Mouse (Mus musculus): ENCODE results near the gene Hba-a1. TPM values are rescaled to one million over a fixed set of nuclear protein-coding genes. Genes with fewer than 3 reads are reported as not detected.

The Hba-a1 gene
- polyA plus RNA-seq, 1 experiment from 2014 or later, result 2,348 TPM

GRCm38 (mm10) chr11:32253121-32253520 is 30.2 kb upstream of the Hba-a1 start:
- WGBS, result 100% methylated on average over 1 of the region's 1 CpGs
- H3K27me3 ChIP-seq (replicated peaks; ENCODE audit: control insufficient read depth, insufficient read depth, low read length), result no peaks in the 10 kb centered on the region
- no peak overlapping the region for H3K9ac ChIP-seq (ENCODE audit: low read length)
- no peak overlapping the region for H3K4me3 ChIP-seq (ENCODE audit: low read depth, low read length)
- no peak overlapping the region for H3K27ac ChIP-seq (ENCODE audit: low read depth, low read length)
- no peaks in the 10 kb centered on the region for H3K4me1 ChIP-seq (ENCODE audit: control insufficient read depth, insufficient read depth, low read length)
- H3K36me3 ChIP-seq (ENCODE audit: control insufficient read depth, insufficient read depth, low read length), result peaks cover 46% of the 10 kb centered on the region
- no peak for DNase-seq (ENCODE audit: low spot score)
- no peak overlapping the region for H3K4me2 ChIP-seq (ENCODE audit: low read length)
- no peaks in the 10 kb centered on the region for H3K9me3 ChIP-seq (replicated peaks; ENCODE audit: control insufficient read depth, low read length)
- ATAC-seq, result no peak

GRCm38 (mm10) chr11:32256146-32256545 is 27.2 kb upstream of the Hba-a1 start:
- 97% methylated on average over 1 of the region's 1 CpGs for WGBS
- DNase-seq (ENCODE audit: low spot score), result no peak
- no peak overlapping the region for H3K4me3 ChIP-seq (ENCODE audit: low read depth, low read length)
- no peak overlapping the region for H3K9ac ChIP-seq (ENCODE audit: low read length)
- no peak overlapping the region for H3K4me2 ChIP-seq (ENCODE audit: low read length)
- H3K4me1 ChIP-seq (ENCODE audit: control insufficient read depth, insufficient read depth, low read length), result no peaks in the 10 kb centered on the region
- ATAC-seq, result no peak
- no peaks in the 10 kb centered on the region for H3K9me3 ChIP-seq (replicated peaks; ENCODE audit: control insufficient read depth, low read length)
- H3K27ac ChIP-seq (ENCODE audit: low read depth, low read length), result no peak overlapping the region
- H3K36me3 ChIP-seq (ENCODE audit: control insufficient read depth, insufficient read depth, low read length), result peaks cover 41% of the 10 kb centered on the region
- H3K27me3 ChIP-seq (replicated peaks; ENCODE audit: control insufficient read depth, insufficient read depth, low read length), result no peaks in the 10 kb centered on the region

DNA sequence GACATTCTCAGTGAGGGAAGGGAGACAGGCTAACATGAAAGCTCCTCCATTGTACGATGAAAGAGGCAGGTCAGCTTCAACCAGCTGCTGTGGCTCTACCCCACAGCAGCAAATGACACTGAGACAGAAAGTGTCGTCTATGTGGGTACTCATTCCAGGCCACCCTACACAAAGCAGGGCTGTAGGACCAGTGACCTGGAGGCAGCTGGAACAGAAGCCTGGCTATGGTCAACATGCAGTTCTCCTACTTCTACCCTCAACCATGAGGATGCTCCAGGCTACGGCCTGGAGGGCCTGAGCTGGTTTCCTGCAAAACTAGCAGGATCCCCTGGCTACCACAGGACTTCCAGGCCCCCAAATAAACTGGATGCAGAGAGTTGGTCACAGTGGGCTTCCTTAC is 26.7 kb upstream of the Hba-a1 start:
- H3K27ac ChIP-seq (ENCODE audit: low read depth, low read length), result no peak overlapping the region
- DNase-seq (ENCODE audit: low spot score) (no peak), ATAC-seq (no peak)
- H3K4me1 ChIP-seq (ENCODE audit: control insufficient read depth, insufficient read depth, low read length), result no peaks in the 10 kb centered on the region
- no peaks in the 10 kb centered on the region for H3K9me3 ChIP-seq (replicated peaks; ENCODE audit: control insufficient read depth, low read length)
- no peak overlapping the region for H3K9ac ChIP-seq (ENCODE audit: low read length)
- no peak overlapping the region for H3K4me2 ChIP-seq (ENCODE audit: low read length)
- WGBS, result 92% methylated on average over 3 of the region's 3 CpGs
- H3K4me3 ChIP-seq (ENCODE audit: low read depth, low read length), result no peak overlapping the region
- no peaks in the 10 kb centered on the region for H3K27me3 ChIP-seq (replicated peaks; ENCODE audit: control insufficient read depth, insufficient read depth, low read length)
- H3K36me3 ChIP-seq (ENCODE audit: control insufficient read depth, insufficient read depth, low read length), result peaks cover 40% of the 10 kb centered on the region

- 91% methylated on average over 10 of the region's 10 CpGs for WGBS
Observed at GRCm38 (mm10) chr11:32262674-32263415, 20.5 kb upstream of the Hba-a1 start.

GRCm38 (mm10) chr11:32265117-32265738 is 18.1 kb upstream of the Hba-a1 start:
- peaks cover 8% of the 10 kb centered on the region; the same call in 1 of the 2 replicates for H3K36me3 ChIP-seq (ENCODE audit: control insufficient read depth, insufficient read depth, low read length)
- no peaks in the 10 kb centered on the region for H3K27me3 ChIP-seq (replicated peaks; ENCODE audit: control insufficient read depth, insufficient read depth, low read length)
- no peak overlapping the region for H3K27ac ChIP-seq (ENCODE audit: low read depth, low read length)
- H3K9ac ChIP-seq (ENCODE audit: low read length), result no peak overlapping the region
- H3K4me3 ChIP-seq (ENCODE audit: low read depth, low read length), result no peak overlapping the region
- DNase-seq (ENCODE audit: low spot score) (no peak), ATAC-seq (no peak)
- no peaks in the 10 kb centered on the region for H3K9me3 ChIP-seq (replicated peaks; ENCODE audit: control insufficient read depth, low read length)
- H3K4me1 ChIP-seq (ENCODE audit: control insufficient read depth, insufficient read depth, low read length), result peaks cover 5% of the 10 kb centered on the region; the same call in 1 of the 2 replicates
- 96% methylated on average over 3 of the region's 3 CpGs for WGBS
- H3K4me2 ChIP-seq (ENCODE audit: low read length), result no peak overlapping the region

More at GRCm38 (mm10) chr11:32262674-32263415, 20.5 kb upstream of the Hba-a1 start:
- H3K27me3 ChIP-seq (replicated peaks; ENCODE audit: control insufficient read depth, insufficient read depth, low read length), result no peaks in the 10 kb centered on the region
- peaks cover 11% of the 10 kb centered on the region; the same call in 1 of the 2 replicates for H3K36me3 ChIP-seq (ENCODE audit: control insufficient read depth, insufficient read depth, low read length)
- peaks cover 4% of the 10 kb centered on the region; the same call in 1 of the 2 replicates for H3K4me1 ChIP-seq (ENCODE audit: control insufficient read depth, insufficient read depth, low read length)
- H3K9ac ChIP-seq (ENCODE audit: low read length), result no peak overlapping the region
- no peak overlapping the region for H3K4me3 ChIP-seq (ENCODE audit: low read depth, low read length)
- H3K27ac ChIP-seq (ENCODE audit: low read depth, low read length), result no peak overlapping the region
- H3K9me3 ChIP-seq (replicated peaks; ENCODE audit: control insufficient read depth, low read length), result no peaks in the 10 kb centered on the region
- DNase-seq (ENCODE audit: low spot score) (no peak), ATAC-seq (no peak)
- no peak overlapping the region for H3K4me2 ChIP-seq (ENCODE audit: low read length)

DNA sequence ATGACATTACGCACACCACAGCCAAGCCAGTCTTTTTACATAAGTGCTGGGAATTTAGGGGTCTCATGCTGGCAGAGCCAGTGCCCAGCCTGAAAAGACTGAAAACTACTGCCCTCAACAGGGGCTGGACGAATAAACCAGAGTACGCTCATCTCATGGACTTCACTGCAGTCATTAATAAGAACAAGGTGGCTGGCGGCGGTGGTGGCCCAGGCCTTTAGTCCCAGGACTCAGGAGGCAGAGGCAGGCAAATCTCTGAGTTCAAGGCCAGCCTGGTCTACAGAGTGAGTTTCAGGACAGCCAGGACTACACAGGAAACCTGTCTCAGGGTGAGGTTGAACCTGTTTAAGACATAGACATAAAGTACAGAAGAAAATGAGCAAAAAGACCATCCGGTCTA is 17.1 kb upstream of the Hba-a1 start:
- Histone ChIP-seq H3K4me1 (ENCODE audit: control insufficient read depth, insufficient read depth, low read length) (peaks cover 5% of the 10 kb centered on the region; the same call in 1 of the 2 replicates), H3K27ac (ENCODE audit: low read depth, low read length) (no peak overlapping the region), H3K9me3 (replicated peaks; ENCODE audit: control insufficient read depth, low read length) (no peaks in the 10 kb centered on the region), H3K4me2 (ENCODE audit: low read length) (no peak overlapping the region), H3K4me3 (ENCODE audit: low read depth, low read length) (no peak overlapping the region), H3K9ac (ENCODE audit: low read length) (no peak overlapping the region), H3K27me3 (replicated peaks; ENCODE audit: control insufficient read depth, insufficient read depth, low read length) (no peaks in the 10 kb centered on the region), H3K36me3 (ENCODE audit: control insufficient read depth, insufficient read depth, low read length) (no peaks in the 10 kb centered on the region; the same call in 1 of the 2 replicates)
- DNase-seq (ENCODE audit: low spot score) (no peak), ATAC-seq (no peak)
- 91% methylated on average over 6 of the region's 6 CpGs for WGBS

- H3K27me3 ChIP-seq (replicated peaks; ENCODE audit: control insufficient read depth, insufficient read depth, low read length), result no peaks in the 10 kb centered on the region
- no peaks in the 10 kb centered on the region for H3K9me3 ChIP-seq (replicated peaks; ENCODE audit: control insufficient read depth, low read length)
- H3K4me1 ChIP-seq (ENCODE audit: control insufficient read depth, insufficient read depth, low read length), result peaks cover 5% of the 10 kb centered on the region; the same call in 1 of the 2 replicates
- no peaks in the 10 kb centered on the region; the same call in 1 of the 2 replicates for H3K36me3 ChIP-seq (ENCODE audit: control insufficient read depth, insufficient read depth, low read length)
- H3K27ac ChIP-seq (ENCODE audit: low read depth, low read length), result peak overlapping the region; percentile 88; the same call in 1 of the 2 replicates
- peak overlapping the region; percentile 50 for H3K4me2 ChIP-seq (ENCODE audit: low read length)
- ATAC-seq (no peak; the same call in 1 of the 2 replicates), DNase-seq (ENCODE audit: low spot score) (peak; percentile 6)
- H3K9ac ChIP-seq (ENCODE audit: low read length), result peak overlapping the region; percentile 78
- WGBS, result 25% methylated on average over 6 of the region's 6 CpGs
- peak overlapping the region; percentile 47 for H3K4me3 ChIP-seq (ENCODE audit: low read depth, low read length)
Observed at GRCm38 (mm10) chr11:32266776-32267175, 16.5 kb upstream of the Hba-a1 start.

DNA sequence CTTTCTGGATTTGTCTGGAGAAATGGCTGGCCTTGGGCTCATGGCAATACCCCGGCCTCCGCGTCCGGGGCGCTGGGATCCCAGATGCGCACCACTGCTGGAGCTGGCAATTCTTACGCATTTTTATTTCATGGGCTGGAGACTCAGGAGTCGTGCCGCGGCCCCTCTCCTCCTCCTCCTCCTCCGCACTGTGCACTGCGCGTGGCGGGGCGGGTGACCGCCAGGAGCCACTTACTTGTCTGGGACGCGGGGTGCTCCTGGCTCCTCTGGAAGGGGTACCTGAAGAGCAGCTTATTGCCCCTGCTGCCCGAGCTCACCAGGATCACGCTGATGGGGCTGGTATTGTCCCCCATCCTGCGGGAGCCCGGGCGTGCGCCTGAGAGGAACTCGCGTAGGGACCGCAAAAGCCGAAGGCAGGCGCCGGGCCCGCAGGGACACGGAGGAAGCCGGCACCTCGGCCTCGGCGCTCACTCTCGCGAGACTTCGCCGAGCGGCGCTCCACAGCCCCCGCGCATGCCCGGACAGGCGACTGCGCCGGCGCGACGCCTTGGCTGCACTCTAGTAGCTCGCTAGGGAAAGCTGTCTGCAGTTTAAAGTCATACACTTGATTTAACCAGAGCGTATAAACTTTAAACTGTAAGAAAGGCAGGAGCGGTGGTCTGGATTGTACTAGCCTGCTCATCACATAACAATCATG is 16.0 kb upstream of the Hba-a1 start, which contains the start of gene Nprl3:
Nprl3 (minus strand) TSS at position 520 of the 697 bp plus-strand sequence.
- WGBS, result under 1% methylated on average over 54 of the region's 54 CpGs
- peak within 1 kb of the TSS; percentile 47 for H3K4me3 ChIP-seq (ENCODE audit: low read depth, low read length)
- peaks cover 5% of the 10 kb centered on the region; the same call in 1 of the 2 replicates for H3K4me1 ChIP-seq (ENCODE audit: control insufficient read depth, insufficient read depth, low read length)
- peak within 1 kb of the TSS; percentile 50 for H3K4me2 ChIP-seq (ENCODE audit: low read length)
- no peaks in the 10 kb centered on the region for H3K9me3 ChIP-seq (replicated peaks; ENCODE audit: control insufficient read depth, low read length)
- peak; percentile 100 for ATAC-seq
- H3K27me3 ChIP-seq (replicated peaks; ENCODE audit: control insufficient read depth, insufficient read depth, low read length), result no peaks in the 10 kb centered on the region
- peak within 1 kb of the TSS; percentile 88 for H3K27ac ChIP-seq (ENCODE audit: low read depth, low read length)
- DNase-seq (ENCODE audit: low spot score), result peak; percentile 97
- peak within 1 kb of the TSS; percentile 78 for H3K9ac ChIP-seq (ENCODE audit: low read length)
- no peaks in the 10 kb centered on the region; the same call in 1 of the 2 replicates for H3K36me3 ChIP-seq (ENCODE audit: control insufficient read depth, insufficient read depth, low read length)

Data from forebrain, embryonic 14.5 days (tissue).